Mouse (Mus musculus) heart, embryonic 12.5 days (tissue): Measurements from ENCODE around the gene Bcl11b. TPM values are rescaled to one million over a fixed set of nuclear protein-coding genes. Genes with fewer than 3 reads are reported as not detected.

ENCODE experiments used
- ATAC-seq: fragments of 200-750 bp; cut with Nextera tagmentation; 2 replicates; pipeline ENCODE4 v1.8.0; 2017; ENCODE audit warnings: moderate TSS enrichment, moderate library complexity; ENCODE audit not compliant: insufficient number of reproducible peaks, low FRiP score
- H3K27ac ChIP-seq: fragments of 300-500 bp; sonication (generic); 2 replicates; pipeline ENCODE4 v1.5.1; 2016; ENCODE audit warnings: mild to moderate bottlenecking, moderate library complexity; ENCODE audit not compliant: poor library complexity, severe bottlenecking
- H3K27me3 ChIP-seq: fragments of 300-500 bp; sonication (generic); replicated peaks from 2 replicates; pipeline ENCODE4 v1.6.1; 2016; ENCODE audit warnings: mild to moderate bottlenecking, moderate library complexity
- H3K36me3 ChIP-seq: fragments of 300-500 bp; sonication (generic); 2 replicates; pipeline ENCODE4 v1.6.1; 2016; ENCODE audit warnings: mild to moderate bottlenecking, moderate library complexity
- H3K4me1 ChIP-seq: fragments of 300-500 bp; sonication (generic); replicated peaks from 2 replicates; pipeline ENCODE4 v1.6.1; 2016; ENCODE audit warnings: mild to moderate bottlenecking
- H3K4me2 ChIP-seq: fragments of 300-500 bp; sonication (generic); 2 replicates; pipeline ENCODE4 v1.6.1; 2016; ENCODE audit warnings: mild to moderate bottlenecking, moderate library complexity
- H3K4me3 ChIP-seq: fragments of 300-500 bp; sonication (generic); 2 replicates; pipeline ENCODE4 v1.5.1; 2016; ENCODE audit warnings: mild to moderate bottlenecking
- H3K9ac ChIP-seq: fragments of 300-500 bp; sonication (generic); 2 replicates; pipeline ENCODE4 v1.6.1; 2016; ENCODE audit warnings: mild to moderate bottlenecking, moderate library complexity
- H3K9me3 ChIP-seq: fragments of 300-500 bp; sonication (generic); replicated peaks from 2 replicates; pipeline ENCODE4 v1.6.1; 2016; ENCODE audit warnings: mild to moderate bottlenecking, moderate library complexity
- WGBS: fragments of 180-500 bp; shearing (Covaris S2); methylation state at CpG from one replicate; pipeline ENCODE4 v1.1.7; 2016; 5-methylcytosine and 5-hydroxymethylcytosine counted together
- polyA plus RNA-seq: library from polyadenylated mRNA; unstranded; fragments of >200 nt; fragmentation: Nextera tagmentation; extraction: Ambion mirVana; gene quantifications from 2 replicates; pipeline ENCODE4 v1.2.1, GENCODE M21; 2016

Bcl11b gene
- polyA plus RNA-seq, 1 experiment from 2014 or later = 4.9 TPM

GRCm38 (mm10) chr12:107921154-107921553 is 82.2 kb downstream of the Bcl11b start:
- Histone ChIP-seq H3K4me2 (no peak overlapping the region), H3K27me3 (no peaks in the 10 kb centered on the region), H3K36me3 (peaks cover 13% of the 10 kb centered on the region), H3K9ac (0 out of 2 replicates have a peak overlapping the region, but pooled peaks have one; percentile 43), H3K9me3 (peaks cover 12% of the 10 kb centered on the region), H3K27ac (no peak overlapping the region), H3K4me3 (no peak overlapping the region), H3K4me1 (peaks cover 52% of the 10 kb centered on the region)
- ATAC-seq = no peak
- 82% methylated on average over 6 of the region's 6 CpGs for WGBS

- H3K9me3 ChIP-seq = peaks cover 17% of the 10 kb centered on the region
- 0 out of 2 replicates have a peak overlapping the region, but pooled peaks have one; percentile 43 for H3K9ac ChIP-seq
- peaks cover 17% of the 10 kb centered on the region for H3K36me3 ChIP-seq
- 77% methylated on average over 13 of the region's 13 CpGs for WGBS
- no peak overlapping the region for H3K4me3 ChIP-seq
- H3K4me2 ChIP-seq = no peak overlapping the region
- peaks cover 52% of the 10 kb centered on the region for H3K4me1 ChIP-seq
- no peaks in the 10 kb centered on the region for H3K27me3 ChIP-seq
- no peak overlapping the region for H3K27ac ChIP-seq
- no peak for ATAC-seq
Observed at GRCm38 (mm10) chr12:107920716-107921115, 82.7 kb downstream of the Bcl11b start.

GRCm38 (mm10) chr12:107920076-107920475 is 83.3 kb downstream of the Bcl11b start:
- H3K9ac ChIP-seq = no peak overlapping the region
- no peak for ATAC-seq
- H3K4me1 ChIP-seq = peaks cover 51% of the 10 kb centered on the region

GRCm38 (mm10) chr12:107918779-107919178 is 84.6 kb downstream of the Bcl11b start:
- WGBS = 87% methylated on average over 6 of the region's 6 CpGs
- peaks cover 19% of the 10 kb centered on the region for H3K9me3 ChIP-seq
- no peaks in the 10 kb centered on the region for H3K27me3 ChIP-seq
- no peak for ATAC-seq
- H3K4me3 ChIP-seq = no peak overlapping the region
- no peak overlapping the region for H3K27ac ChIP-seq
- H3K36me3 ChIP-seq = peaks cover 24% of the 10 kb centered on the region
- no peak overlapping the region for H3K9ac ChIP-seq
- peaks cover 38% of the 10 kb centered on the region for H3K4me1 ChIP-seq
- H3K4me2 ChIP-seq = no peak overlapping the region

More at GRCm38 (mm10) chr12:107920076-107920475, 83.3 kb downstream of the Bcl11b start:
- Histone ChIP-seq H3K4me3 (no peak overlapping the region), H3K9me3 (peaks cover 19% of the 10 kb centered on the region), H3K27me3 (no peaks in the 10 kb centered on the region), H3K36me3 (peaks cover 24% of the 10 kb centered on the region), H3K4me2 (no peak overlapping the region), H3K27ac (no peak overlapping the region)
- 64% methylated on average over 2 of the region's 2 CpGs for WGBS

GRCm38 (mm10) chr12:107916008-107916407 is 87.4 kb downstream of the Bcl11b start:
- Histone ChIP-seq H3K36me3 (peaks cover 24% of the 10 kb centered on the region), H3K4me3 (no peak overlapping the region), H3K27ac (no peak overlapping the region), H3K9ac (no peak overlapping the region), H3K9me3 (peaks cover 19% of the 10 kb centered on the region), H3K27me3 (no peaks in the 10 kb centered on the region), H3K4me2 (no peak overlapping the region), H3K4me1 (peaks cover 16% of the 10 kb centered on the region)
- WGBS = 88% methylated on average over 33 of the region's 39 CpGs
- no peak for ATAC-seq

- Histone ChIP-seq H3K27me3 (no peaks in the 10 kb centered on the region), H3K9ac (no peak overlapping the region), H3K27ac (no peak overlapping the region), H3K9me3 (peaks cover 19% of the 10 kb centered on the region), H3K4me1 (peaks cover 10% of the 10 kb centered on the region), H3K4me2 (no peak overlapping the region), H3K36me3 (peaks cover 24% of the 10 kb centered on the region), H3K4me3 (no peak overlapping the region)
- 92% methylated on average over 32 of the region's 32 CpGs for WGBS
- no peak for ATAC-seq
Observed at GRCm38 (mm10) chr12:107915396-107915795, 88.0 kb downstream of the Bcl11b start.

- H3K9me3 ChIP-seq = peaks cover 6% of the 10 kb centered on the region; the same call in 1 of the 2 replicates
- no peak overlapping the region for H3K9ac ChIP-seq
- no peaks in the 10 kb centered on the region for H3K4me1 ChIP-seq
- 78% methylated on average over 11 of the region's 11 CpGs for WGBS
- ATAC-seq = no peak
- H3K4me2 ChIP-seq = no peak overlapping the region
- H3K36me3 ChIP-seq = no peaks in the 10 kb centered on the region
- no peak overlapping the region for H3K27ac ChIP-seq
- no peak overlapping the region for H3K4me3 ChIP-seq
- no peaks in the 10 kb centered on the region for H3K27me3 ChIP-seq
Observed at GRCm38 (mm10) chr12:107908826-107909225, 94.6 kb downstream of the Bcl11b start.

GRCm38 (mm10) chr12:107905333-107905732 is 98.1 kb downstream of the Bcl11b start:
- Histone ChIP-seq H3K4me2 (no peak overlapping the region), H3K27ac (no peak overlapping the region), H3K36me3 (no peaks in the 10 kb centered on the region), H3K4me1 (no peaks in the 10 kb centered on the region), H3K9me3 (peaks cover 6% of the 10 kb centered on the region; the same call in 1 of the 2 replicates), H3K4me3 (no peak overlapping the region), H3K27me3 (peaks cover 7% of the 10 kb centered on the region; the same call in 1 of the 2 replicates), H3K9ac (no peak overlapping the region)
- no peak for ATAC-seq
- 92% methylated on average over 3 of the region's 3 CpGs for WGBS

GRCm38 (mm10) chr12:107904457-107904856 is 98.9 kb downstream of the Bcl11b start:
- Histone ChIP-seq H3K36me3 (no peaks in the 10 kb centered on the region), H3K9ac (no peak overlapping the region), H3K4me1 (no peaks in the 10 kb centered on the region), H3K4me3 (no peak overlapping the region), H3K27ac (no peak overlapping the region), H3K9me3 (peaks cover 6% of the 10 kb centered on the region; the same call in 1 of the 2 replicates), H3K27me3 (peaks cover 7% of the 10 kb centered on the region; the same call in 1 of the 2 replicates), H3K4me2 (no peak overlapping the region)
- WGBS = 75% methylated on average over 11 of the region's 11 CpGs
- ATAC-seq = no peak

GRCm38 (mm10) chr12:107903949-107904348 is 99.5 kb downstream of the Bcl11b start:
- Histone ChIP-seq H3K9me3 (peaks cover 6% of the 10 kb centered on the region; the same call in 1 of the 2 replicates), H3K4me1 (no peaks in the 10 kb centered on the region), H3K4me3 (no peak overlapping the region), H3K27ac (no peak overlapping the region), H3K36me3 (no peaks in the 10 kb centered on the region), H3K4me2 (no peak overlapping the region), H3K27me3 (peaks cover 7% of the 10 kb centered on the region; the same call in 1 of the 2 replicates), H3K9ac (no peak overlapping the region)
- no peak for ATAC-seq
- 43% methylated on average over 9 of the region's 9 CpGs for WGBS

GRCm38 (mm10) chr12:107891449-107891848 is 112.0 kb downstream of the Bcl11b start:
- H3K27me3 ChIP-seq = no peaks in the 10 kb centered on the region; the same call in 1 of the 2 replicates
- no peak for ATAC-seq
- H3K9me3 ChIP-seq = no peaks in the 10 kb centered on the region
- no peak overlapping the region for H3K27ac ChIP-seq
- H3K9ac ChIP-seq = no peak overlapping the region
- 84% methylated on average over 3 of the region's 3 CpGs for WGBS
- H3K36me3 ChIP-seq = no peaks in the 10 kb centered on the region
- H3K4me3 ChIP-seq = no peak overlapping the region
- H3K4me2 ChIP-seq = no peak overlapping the region
- peaks cover 5% of the 10 kb centered on the region for H3K4me1 ChIP-seq

- Histone ChIP-seq H3K27ac (no peak overlapping the region), H3K4me1 (peaks cover 5% of the 10 kb centered on the region), H3K9me3 (no peaks in the 10 kb centered on the region), H3K27me3 (no peaks in the 10 kb centered on the region; the same call in 1 of the 2 replicates), H3K9ac (no peak overlapping the region), H3K36me3 (no peaks in the 10 kb centered on the region), H3K4me2 (no peak overlapping the region), H3K4me3 (no peak overlapping the region)
- WGBS = 69% methylated on average over 7 of the region's 7 CpGs
- ATAC-seq = no peak
Observed at GRCm38 (mm10) chr12:107890326-107890725, 113.1 kb downstream of the Bcl11b start.
